Mouse (Mus musculus): ENCODE results near the gene 2410004P03Rik.
A peak's percentile ranks its signal among the peaks of the same experiment; 100 is the strongest.
"Not testable (repeated sequence)": the region's sequence is repeated elsewhere in the genome, so short reads cannot be mapped to it uniquely, and the experiment has no call there.

The 2410004P03Rik gene

DNA sequence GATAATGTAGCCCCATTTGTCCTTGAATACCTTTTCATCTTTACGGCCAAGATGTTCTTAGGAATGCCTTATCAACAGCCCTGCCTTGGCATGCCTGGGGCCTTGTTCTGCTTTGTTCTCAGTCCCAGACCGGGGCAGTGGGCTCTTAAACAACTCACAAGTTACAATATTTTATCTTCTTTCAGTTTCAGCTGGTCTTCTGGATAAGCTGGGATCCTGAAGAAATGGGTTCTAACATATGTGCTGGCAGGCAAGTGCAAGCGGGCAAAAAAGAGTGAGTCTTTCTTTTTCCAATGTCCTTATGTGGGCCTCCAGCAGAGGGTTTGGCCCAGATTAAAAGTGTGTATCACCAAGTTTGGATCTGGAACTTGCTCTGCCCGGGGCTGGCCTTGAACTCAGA is 9.6 kb upstream of the 2410004P03Rik start:
- not testable (repeated sequence) for DNase-seq (ENCODE audit: extremely low spot score)

DNA sequence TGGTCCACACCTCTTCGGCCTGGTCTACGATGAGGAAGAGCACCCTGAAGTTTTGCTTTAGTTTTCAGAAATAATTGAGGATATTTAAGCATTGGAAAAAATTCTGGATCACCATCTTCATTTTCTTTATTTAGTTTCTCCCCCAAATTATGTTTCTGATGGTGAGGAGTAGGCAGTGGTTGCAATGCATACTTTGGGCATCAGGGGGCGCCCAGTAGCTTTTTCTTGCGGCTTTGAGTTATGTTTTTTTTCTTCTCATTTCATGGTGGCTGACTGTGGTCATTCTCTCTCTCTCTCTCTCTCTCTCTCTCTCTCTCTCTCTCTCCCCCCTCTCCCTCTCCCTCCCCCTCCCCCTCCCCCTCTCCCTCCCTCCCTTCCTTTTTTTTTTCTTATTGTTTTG is 6.9 kb upstream of the 2410004P03Rik start:
- DNase-seq (ENCODE audit: extremely low spot score), result peak; percentile 42

DNA sequence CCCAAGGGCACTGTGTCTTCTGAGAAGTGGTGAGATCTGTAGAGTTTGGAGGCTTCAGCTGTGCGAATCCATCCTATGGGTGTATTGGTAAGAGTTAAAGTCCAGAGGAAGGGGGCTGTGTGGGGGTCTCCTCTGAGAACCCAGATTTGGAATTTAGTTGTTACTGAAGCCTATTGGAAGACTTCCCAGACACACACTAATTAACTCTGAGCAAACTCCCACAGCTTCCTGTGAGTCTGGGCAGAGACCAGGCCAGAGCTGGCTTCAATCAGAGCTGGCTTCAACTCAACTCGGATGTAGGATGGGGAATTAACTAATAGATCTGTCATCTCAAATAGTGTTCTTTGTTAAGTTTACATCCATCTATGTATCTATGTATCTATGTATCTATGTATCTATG is 4.2 kb upstream of the 2410004P03Rik start:
- no peak for DNase-seq (ENCODE audit: extremely low spot score)

DNA sequence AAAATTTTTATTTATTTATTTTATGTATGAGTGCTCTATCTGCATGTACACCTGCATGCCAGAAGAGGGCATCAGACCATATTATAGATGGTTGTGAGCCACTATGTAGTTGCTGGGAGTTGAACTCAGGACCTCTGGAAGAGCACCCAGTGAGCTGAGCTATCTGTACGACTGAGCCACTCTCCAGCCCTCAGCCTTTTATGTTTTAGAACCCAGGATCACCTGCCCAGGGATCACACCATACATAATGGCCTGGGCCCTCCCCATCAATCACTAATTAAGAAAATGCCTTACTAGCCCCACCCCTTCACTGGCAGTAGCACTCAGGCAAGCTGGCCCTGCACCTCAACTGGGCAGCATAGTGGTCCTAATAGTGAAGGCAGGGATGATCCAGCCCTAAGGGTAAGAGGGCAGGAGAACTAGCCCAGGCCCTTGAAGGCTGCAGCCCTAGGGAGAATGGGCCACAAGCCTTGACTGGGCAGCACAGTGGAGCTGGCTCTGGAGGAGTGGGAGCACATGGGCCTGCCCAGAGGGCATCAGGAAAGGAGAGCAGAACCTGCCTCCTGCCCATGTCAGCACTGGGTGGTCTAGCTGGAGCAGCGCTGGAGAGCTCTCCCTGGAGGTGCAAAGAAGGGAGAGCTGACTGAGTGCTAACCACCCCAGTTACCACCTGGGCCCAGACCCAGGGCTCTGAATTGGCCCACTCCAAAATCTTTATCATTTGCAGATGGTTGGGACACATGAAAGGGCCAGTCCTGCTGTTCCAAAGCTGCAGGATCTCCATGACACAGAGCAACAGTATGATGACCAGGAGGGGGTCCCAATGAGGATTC is 756 bp upstream of the 2410004P03Rik start:
- no peak for DNase-seq (ENCODE audit: extremely low spot score)

DNA sequence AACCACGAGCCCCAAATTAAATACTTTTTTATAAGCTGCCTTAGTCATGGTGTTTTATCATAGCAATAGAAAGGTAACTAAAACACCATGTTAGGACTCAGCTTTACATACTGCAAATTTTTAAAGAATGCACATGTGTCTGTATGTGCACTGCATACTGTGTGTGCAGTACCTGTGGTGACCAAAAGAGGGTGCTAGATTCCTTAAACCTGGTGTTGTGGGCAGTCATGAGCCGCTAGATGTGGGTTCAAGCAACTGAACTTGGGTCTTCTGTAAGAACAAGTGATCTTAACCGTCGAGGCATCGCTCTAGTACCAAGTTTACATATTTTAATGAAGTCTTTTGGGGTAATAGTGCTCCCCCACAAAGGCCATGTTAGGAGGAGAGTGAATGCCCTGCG is 2.1 kb downstream of the 2410004P03Rik start:
- no peak for DNase-seq (ENCODE audit: extremely low spot score)

DNA sequence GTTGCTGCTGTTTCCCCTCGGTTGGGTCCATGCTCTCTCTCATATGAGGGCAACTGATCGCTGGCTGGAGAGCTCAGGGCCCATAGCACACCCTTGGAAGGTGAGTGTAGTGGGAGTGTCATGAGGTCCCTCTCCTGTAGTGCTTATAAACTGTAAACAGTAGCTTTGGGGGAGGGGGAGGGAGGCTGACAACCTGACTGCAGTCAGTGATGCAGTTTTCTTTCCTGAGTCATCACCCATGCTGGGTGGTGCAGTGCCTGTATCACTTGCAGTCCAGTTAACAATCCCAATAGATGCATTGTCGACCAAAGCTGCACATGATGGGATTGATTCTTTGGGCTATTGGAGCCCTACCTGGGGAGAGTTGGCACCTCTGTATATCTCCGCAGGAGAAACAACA is 10.3 kb downstream of the 2410004P03Rik start:
- no peak for DNase-seq (ENCODE audit: extremely low spot score)

DNA sequence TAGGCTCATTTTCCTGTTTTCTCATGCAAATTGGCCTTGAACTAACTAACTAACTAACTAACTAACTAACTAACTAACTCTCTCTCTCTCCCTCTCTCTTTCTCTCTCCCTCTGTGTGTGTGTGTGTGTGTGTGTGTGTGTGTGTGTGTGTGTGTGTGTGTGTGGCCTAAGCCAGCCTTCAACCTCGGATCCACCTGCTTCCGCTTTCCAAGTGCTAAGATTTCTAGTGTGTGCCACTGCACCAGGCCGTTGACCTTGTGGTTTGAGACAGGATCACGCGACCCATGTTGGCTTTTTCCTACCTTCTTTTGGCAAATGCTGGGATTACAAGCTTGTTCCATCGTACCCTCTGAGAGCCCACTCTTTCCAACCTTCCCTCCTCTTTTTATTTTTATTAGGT is 10.9 kb downstream of the 2410004P03Rik start:
- no peak for DNase-seq (ENCODE audit: extremely low spot score)

DNA sequence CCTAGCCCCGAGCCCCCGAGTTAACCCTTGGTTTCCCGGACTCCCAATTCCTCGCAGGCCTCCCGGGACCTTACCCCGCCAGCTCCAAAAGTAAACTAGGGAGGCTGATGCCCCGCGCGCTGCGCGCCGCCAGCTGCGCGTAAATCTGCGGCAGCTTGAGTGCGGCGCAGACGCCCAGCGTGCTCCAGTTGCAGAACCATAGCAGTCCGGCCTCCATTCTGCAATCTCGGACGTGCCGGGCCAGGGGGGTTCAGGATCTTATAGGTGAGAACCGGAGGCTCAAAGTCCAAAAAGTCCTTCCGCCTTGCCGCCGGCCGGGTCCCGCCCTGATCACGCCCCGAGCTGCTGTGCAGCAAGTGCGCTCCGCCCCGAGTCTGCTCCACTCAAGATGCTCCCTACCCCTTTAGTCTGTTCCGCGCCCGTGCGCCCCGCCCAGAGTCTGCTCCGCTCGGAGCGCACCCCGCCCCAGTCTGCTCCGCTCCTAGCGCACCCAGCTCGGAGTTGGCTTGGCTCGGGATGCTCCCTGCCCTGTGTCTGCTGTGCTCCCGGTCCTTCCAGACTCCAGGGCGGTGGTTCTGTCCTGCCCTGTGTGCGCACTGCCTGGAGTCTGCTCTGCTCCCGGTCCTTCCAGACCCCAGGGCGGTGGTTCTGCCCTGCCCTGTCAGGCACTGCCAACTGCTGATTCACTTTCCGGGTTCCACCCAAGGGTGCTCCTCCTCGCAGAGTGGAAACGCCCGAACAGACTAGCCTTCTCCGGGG is 11.6 kb downstream of the 2410004P03Rik start, which contains the start of gene Pqlc3:
Gene Pqlc3 (minus strand): TSS at position 670 of the 759 bp plus-strand sequence.
- DNase-seq (ENCODE audit: extremely low spot score), result peak; percentile 77

DNA sequence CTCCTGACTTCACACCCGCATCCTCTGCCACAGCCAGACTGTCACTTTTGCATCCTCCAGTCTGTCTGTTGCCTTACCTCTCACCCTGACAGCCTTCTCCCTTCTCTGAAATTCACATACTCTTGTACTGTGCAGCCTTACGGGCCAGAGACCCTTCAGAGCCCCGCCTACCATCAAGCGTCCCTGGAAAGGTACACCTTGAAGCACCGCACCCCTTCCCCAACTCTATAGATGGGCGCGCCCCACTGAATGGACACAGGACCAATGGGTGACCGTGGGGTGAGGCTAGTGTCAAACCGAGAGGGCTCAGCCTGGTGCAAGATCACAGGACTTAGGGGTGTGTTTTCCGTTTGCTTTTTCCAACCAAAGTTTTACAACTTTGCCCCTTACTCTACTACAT is 12.4 kb downstream of the 2410004P03Rik start:
- no peak for DNase-seq (ENCODE audit: extremely low spot score)

DNA sequence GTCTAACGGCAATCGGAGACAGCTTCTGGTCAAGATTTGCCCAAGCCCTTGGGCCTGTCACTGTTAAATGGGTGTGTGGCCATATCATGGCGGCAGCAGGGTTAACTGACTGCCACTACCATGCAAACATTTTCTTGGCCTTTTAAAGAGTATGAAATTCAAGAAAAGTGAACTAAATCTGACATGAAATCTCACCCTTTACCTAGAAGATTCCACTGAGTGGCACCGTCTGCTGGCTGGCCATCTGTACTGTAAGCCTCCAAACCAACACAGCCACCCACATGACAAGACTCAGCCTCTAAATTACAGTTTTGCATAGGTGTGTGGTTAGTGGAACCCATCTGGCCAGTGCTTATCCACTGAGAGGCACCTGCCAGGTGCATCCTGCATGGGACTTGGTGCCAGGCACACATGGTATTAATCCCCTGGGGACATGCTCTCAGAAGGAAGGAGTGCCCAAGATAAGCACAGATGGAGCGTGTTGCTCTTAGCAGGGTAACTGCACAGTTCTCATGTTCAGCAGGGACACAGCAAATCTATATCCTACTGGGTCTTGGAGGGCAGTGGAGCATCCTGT is 14.6 kb downstream of the 2410004P03Rik start:
- DNase-seq (ENCODE audit: extremely low spot score), result no peak

DNA sequence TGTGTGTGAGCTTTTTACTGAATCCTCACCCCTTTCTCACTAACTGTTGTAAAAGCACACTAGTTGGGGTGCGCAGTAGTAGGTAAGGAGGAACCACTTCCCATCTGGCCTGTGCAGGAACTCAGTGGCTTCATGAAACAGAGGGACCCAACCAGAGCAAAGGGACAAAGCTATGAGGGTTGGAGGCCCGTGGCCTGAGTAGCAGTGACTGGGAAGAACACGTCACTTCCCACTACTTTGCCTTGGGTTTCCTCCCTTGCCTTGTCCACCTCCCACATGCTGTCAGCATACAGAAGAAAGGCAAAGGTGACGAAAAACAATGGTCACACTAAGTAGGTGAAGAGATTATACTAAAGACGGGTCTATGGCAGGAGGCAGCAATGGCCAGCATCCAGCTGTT is 15.2 kb downstream of the 2410004P03Rik start:
- no peak for DNase-seq (ENCODE audit: extremely low spot score)

DNA sequence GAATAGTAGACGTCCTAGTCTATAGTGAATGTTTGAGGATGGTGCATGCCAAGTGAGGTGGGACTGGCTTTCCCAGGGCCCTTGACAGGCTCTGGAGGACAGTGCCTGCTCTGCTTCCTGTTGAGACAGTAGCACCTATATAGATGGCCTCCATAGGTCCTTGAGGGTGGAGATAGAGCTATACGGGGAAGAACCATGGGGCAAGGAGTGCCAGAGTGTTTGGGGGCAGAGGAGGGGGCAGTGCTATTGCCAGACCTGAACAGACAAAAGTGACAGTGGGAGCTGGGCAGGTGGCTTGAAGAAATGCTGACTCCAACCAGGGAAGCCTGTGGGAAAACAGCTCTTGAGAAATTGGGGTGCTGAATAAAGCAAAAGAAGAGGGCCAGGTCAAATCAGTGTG is 17.2 kb downstream of the 2410004P03Rik start:
- no peak for DNase-seq (ENCODE audit: extremely low spot score)

DNA sequence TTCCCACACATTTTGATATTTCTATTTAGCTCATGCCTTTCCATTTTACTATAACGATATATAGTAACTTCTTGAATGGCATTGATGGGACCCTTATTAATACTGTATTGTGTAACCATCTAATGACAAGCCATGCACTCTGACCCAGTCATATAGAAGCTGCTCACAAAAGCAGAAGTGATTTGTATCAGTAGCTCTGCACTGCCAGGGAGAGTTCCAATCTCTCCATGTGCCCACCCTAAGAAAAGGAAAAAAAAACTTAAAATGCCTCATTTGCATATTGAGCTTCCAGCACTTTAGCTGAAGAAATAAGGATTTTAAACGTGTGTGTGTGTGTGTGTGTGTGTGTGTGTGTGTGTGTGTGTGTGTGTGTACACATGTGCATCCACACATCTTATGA is 19.2 kb downstream of the 2410004P03Rik start:
- no peak for DNase-seq (ENCODE audit: extremely low spot score)

DNA sequence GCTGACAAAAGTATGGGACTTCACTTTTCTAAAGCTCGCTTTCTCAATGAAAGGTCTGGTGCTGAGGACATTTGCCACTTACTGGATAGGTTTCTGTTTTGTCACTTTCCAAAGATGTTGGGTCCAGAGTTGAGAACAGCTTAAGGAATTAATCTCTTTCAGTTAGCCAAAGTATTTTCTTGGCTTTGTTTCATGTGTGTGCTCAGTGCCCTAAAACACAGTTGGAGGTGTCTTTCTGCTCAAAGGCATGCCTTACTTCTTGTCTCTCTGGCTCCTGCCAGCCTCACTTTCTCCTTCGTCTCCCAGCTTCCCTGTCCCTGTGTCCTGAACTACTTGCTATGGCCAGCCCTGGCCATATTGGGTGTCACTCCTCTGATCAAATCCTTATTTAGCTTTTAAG is 20.2 kb downstream of the 2410004P03Rik start:
- DNase-seq (ENCODE audit: extremely low spot score), result no peak

DNA sequence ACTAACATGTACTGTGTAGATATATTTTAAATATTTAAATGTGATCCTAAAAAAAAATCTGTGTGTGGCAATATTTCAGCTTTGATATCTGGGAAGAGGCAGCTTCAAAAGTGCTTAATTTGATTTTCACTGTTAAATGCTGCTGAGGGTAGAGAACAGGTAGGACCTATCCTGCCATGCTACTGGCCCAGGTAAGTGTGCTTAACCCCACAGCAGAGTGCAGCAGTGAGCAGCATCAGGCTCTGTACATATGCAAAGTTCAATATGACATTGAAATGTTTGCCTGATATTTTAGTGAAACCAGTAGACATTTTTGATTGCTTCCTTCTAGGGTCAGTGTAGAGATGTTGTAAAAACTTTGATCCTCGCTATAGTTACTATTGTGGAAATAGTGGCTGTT is 25.7 kb downstream of the 2410004P03Rik start:
- no peak for DNase-seq (ENCODE audit: extremely low spot score)

DNA sequence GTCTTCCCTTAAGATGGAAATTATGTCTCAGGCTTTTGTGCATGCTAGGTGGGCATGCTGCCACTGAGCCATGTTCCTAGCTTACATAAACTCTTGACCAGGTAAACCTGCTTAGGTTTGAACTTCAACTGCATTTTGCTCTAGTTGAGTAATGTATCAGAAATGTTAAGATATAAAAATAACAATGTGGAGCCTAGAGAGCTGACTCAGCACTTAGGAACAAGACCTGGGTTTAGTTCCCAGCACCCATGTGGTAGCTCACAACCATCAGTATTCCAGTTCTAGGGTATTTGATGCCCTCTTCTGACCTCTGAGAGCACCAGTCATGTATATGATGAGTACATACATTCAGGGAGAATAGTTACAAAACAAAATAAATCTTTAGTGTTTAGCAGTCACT is 34.4 kb downstream of the 2410004P03Rik start:
- no peak for DNase-seq (ENCODE audit: extremely low spot score)

DNA sequence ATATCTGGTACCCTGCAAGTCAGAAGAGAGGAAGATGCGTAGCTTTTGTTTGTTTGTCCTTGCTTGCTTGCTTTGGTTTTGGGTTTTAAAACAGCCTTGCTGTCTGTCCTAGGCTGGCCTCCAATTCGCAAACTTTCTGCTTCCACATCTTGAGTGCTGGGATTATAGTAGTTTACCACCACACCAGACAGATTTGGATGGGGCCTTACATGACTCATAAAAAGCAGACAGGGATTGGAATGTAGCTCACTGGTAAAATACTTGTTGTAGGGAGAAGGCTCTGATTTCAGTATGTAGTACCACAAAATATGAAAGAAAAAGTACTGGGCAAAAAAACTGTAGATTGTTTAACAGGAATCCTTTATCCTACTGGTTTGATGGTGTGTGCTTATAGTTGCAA is 44.7 kb downstream of the 2410004P03Rik start:
- DNase-seq (ENCODE audit: extremely low spot score), result no peak

DNA sequence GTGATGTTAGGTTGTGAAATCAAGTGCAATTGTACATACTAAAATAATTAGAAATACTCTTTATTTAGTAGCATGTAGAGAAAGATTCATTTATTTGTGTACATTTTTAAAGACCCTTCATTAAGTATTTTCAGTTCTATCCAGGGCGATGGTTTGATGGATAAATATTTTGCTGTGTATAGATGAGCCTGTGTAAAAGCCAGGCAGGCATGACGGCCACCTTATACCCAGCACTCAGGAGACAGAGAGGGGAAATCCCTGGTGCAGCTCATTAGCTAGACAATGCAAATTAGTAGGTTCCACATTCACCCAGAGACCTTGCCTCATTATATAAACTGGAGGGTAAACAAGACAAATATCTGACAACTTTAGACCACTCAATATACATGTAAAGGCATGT is 48.2 kb downstream of the 2410004P03Rik start:
- DNase-seq (ENCODE audit: extremely low spot score), result no peak

DNA sequence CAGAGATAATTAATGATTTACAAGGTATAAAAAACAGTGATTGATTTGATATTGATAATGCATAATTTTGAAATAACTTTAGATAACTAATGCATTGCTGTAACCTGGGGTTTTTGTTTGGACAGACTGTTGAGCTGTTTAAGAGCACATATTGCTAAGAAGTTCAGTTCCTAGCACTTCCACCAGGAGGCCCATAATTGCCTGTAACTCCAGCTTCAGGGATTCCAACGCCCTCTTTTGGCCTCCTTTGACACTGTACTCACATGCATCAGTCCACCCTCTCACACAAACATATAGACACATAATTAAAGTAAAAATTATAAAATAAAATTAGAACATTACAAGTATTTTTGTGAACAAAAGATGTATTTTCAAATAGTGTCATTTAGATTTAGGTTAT is 52.7 kb downstream of the 2410004P03Rik start:
- DNase-seq (ENCODE audit: extremely low spot score), result peak; percentile 6
